Mouse (Mus musculus) spleen, adult 18-20 months (tissue): ENCODE measurements around the gene Slc26a5.

Experiments
- DNase-seq, 2 experiments: peaks; one replicate each; pipeline ENCODE4 v3.0.0; 2022; ENCODE audit warnings: mixed read lengths in 2 of 2

The Slc26a5 gene

DNA sequence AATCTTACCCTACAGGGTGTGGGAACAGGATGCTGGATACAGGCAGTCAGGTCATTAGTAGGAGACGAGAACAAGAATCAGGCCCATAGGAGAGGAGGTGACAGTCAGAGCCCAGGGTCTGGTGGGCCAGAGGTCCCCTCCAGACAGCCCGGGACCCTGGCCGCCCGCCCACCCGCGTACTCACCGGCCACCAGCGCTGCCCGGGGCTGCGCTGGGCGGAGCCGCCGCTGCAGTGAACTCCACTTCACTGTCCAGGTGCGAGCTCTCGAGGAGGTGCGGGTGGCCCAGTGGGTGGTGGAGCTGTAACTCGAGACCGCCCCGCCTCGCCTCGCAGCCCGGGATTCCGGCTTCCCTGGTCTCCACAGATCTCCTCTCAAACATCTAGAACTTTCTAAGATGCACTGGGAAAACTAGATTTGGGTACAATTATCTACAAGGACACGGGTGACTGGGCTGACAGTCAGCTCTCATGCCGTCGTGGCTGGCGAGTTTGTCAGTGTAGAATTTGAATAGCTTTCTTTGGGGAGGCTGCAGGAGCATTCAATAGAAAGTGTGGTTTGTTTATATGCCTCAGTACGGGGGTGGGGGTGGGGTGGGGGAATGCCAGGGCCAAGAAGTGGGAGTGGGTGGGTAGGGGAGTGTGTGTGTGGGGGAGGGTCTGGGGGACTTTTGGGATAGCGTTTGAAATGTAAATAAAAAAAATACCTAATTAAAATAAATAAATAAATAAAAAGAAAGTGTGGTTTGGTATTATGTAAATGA is at the start of gene Slc26a5:
Gene Slc26a5, minus strand, starts transcription at position 259 of the 762 bp plus-strand sequence.
- DNase-seq = no peak

DNA sequence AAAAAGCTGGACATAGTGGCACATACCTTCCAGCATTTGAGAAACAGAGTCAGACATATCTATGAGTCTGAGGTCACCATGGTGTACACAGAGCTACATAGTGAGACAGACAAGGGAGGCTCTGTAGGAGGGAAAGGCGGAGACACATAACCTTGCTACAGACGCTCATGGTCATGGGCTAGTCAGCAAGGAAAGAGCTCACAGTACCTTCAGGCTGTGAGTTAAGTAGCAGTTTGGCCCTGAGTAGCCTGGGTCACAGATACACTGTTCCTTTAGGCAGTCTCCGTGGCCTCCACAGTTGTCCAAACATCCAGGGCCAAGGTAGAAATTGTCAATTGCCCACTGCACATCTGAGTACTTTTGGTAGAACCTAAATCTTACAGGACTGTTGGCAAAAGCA is 49.4 kb upstream of the Slc26a5 start:
- no peak for DNase-seq

DNA sequence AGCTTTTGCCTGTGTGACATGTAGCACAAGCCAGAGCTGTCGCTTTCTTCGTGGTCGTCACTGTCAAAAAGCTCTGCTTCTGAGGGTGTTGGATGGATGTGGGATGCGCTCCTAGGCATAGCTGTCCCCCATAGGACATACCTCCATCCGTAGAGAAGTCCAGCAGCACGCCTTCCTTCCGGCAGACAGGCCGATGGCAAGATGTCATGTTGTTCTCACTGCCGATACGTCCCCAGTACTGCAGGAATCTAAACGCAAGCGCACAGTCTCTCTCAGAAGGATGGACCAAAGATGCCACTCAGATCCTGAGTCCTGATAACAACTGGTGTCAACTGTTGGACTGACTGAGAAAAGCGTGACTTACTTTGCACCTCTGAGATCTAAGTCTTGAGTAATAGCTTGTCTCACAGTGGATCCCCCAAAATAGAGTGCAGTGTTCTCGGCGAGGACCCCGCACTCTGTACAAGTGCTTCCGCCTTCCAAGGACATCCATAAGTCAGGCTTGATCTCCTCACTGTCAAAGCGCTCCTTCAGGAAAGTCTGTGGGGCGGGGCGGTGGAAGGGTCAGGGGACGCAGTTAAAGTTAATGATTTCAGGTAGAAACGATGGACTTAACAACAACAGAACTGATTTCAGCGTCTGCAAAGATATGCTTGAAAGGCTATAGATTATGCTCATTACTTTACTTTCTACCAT is 47.6 kb upstream of the Slc26a5 start:
- DNase-seq = no peak

GRCm38 (mm10) chr5:21910726-21911125 is 45.3 kb upstream of the Slc26a5 start:
- no peak for DNase-seq

DNA sequence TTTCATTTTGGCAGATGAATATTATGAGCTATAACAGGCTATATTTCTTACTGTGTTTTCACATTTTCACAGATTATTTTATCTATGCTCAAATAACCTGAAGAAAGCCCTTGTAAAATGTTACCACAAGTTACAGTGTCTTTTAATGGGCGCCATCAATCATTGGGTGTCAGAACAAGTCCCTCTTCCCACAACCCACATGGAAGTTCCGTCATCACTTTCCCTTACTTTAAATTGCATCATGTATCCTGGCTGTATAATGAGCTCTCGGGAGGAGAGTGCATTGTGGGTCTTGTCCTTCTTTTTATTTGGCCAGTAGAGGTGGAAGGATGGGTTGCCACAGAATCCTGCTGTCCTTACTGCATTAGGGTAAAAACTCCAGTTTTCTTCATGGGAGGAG is 44.3 kb upstream of the Slc26a5 start:
- DNase-seq = no peak

- no peak for DNase-seq
These were observed 36.0 kb upstream of the Slc26a5 start for GRCm38 (mm10) chr5:21901411-21901810.

DNA sequence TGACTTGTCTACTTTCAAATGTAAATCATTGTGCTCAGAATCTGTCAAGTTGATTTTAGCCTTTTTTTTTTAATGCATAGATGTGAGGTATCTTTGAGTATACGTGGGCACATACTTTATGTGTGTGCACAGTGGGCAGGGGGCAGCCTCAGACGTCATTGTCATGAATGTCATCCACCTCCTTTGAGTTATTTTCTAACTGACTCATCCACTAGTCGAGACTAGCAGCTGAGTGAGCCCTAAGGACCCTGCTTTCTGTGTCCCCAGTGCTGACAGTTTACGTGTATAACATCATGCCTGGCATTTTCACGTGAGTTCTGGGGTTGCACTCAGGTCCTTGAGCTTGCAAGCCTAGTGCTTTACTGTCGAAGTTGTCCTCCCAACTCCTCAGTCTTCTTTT is 35.5 kb upstream of the Slc26a5 start:
- no peak for DNase-seq

DNA sequence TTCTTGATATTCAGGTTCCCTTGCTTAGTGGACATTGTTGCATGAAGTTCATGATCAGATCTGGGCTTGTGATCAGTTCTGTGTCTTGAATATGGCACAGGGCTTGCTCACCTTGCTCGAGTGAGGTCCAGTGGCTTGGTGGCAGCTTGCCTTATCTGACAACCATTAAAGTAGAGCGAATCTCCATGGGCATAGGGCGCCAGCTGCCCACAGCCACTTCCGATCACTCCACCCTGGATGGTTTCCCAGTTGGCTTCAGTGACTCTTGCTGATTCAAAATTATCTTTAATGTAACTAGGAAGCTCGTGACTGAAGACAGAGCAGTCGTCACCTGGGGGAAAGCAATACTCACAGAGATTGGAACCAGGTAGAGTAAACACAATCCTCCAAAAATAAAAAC is 33.5 kb upstream of the Slc26a5 start:
- DNase-seq = no peak

DNA sequence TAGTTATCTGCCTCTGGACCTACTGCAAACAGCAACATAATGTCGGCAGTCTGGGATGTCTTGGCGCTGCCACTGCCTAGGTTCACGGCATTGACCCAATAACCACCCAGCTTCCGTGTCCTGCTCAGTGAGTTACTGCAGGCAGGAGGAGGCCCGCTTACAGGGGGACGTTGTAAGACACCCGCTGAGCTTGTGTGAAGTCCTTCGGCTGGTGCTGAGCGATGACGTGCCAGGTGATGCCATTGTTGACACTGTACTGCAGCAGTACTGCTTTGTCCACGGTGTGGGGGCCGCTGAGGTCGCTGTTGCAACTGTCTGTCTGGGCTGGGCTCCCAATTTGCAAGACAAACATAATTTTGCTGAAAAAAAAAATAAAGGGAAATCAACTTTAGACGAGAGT is 31.2 kb upstream of the Slc26a5 start:
- DNase-seq = no peak

DNA sequence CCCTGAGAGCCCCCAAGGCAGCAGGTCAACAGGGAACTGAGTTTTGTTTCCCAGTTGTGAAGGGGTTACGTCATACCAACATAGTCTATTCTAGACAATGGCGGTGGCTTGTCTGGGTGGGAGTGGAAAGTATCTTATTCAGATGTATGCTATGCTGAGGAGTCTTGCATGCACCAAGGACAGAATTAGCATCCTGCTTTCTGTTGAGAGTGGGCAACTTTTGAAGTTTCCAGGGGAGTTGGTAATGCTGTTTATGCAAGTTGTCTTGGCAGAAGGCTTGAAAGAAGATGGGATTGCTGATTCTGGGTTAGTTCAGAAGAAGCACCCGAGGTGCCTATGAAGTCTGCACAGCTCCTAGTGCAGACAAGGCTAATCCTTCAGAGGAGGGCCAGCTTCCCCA is 28.8 kb upstream of the Slc26a5 start:
- DNase-seq = no peak

DNA sequence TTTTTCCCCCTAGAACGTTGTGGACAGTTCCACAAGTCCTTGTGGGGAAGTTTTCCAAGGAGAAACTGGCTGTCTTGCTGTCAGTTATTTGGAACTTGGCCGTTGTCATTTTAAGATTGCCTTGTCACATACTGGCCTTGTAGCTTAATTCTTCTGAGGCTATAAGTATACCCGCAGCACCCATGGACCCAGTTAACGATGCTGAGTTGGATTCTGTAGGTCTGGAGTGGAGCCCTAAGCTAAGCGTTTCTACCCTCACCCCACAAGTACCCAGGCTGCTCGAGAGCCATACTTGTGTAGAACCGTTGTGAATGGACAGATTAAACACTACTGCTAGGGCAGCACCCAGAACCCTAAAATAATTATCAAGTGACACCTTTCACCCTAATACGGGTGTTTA is 1.3 kb upstream of the Slc26a5 start:
- no peak for DNase-seq

DNA sequence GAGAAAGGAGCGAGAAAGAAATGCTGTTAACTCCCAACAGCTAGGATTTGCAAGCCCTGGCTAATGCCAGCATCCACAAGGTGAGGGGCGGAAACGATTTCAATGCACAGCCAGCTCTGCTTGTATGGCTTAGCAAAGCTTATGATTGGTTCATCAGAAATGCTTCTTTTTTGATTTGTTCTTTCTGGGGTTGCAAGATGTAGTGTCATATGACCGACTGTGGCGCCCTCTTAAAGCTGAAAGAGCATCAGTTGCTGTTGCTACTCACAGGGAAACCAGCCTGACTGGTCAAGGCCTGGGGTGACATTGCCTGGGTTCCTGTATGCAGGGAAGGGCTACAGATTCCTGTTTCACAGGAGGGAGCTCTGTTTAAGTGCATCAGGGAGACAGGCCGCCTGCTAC is 908 bp upstream of the Slc26a5 start:
- DNase-seq = no peak

- DNase-seq = no peak
These were observed 6.8 kb downstream of the Slc26a5 start for GRCm38 (mm10) chr5:21858653-21859052.

- no peak for DNase-seq
These were observed 13.6 kb downstream of the Slc26a5 start for GRCm38 (mm10) chr5:21851679-21852340.

GRCm38 (mm10) chr5:21847438-21847837 is 18.0 kb downstream of the Slc26a5 start:
- no peak for DNase-seq

- DNase-seq = no peak
These were observed 18.7 kb downstream of the Slc26a5 start for GRCm38 (mm10) chr5:21846616-21847290.

DNA sequence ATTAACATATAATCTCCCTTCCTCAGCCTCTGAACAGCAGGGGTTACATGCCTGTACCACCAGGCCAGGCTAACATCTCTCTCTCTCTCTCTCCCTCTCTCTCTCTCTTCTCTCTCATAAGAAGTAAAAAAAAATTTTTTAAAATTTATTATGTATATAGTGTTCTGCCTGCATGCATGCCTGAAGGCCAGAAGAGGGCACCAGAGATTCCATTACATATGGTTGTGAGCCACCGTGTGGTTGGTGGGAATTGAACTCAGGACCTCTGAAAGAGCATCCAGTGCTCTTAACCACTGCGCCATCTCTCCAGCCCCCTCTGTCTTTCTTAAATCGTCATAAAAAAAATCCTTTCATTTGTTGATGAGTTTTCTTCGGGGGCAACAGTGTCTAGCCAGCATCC is 20.7 kb downstream of the Slc26a5 start:
- no peak for DNase-seq

- DNase-seq = no peak
These were observed 33.6 kb downstream of the Slc26a5 start for GRCm38 (mm10) chr5:21831761-21832160.

- DNase-seq = no peak
These were observed 36.5 kb downstream of the Slc26a5 start for GRCm38 (mm10) chr5:21828855-21829254.

GRCm38 (mm10) chr5:21827643-21828042 is 37.8 kb downstream of the Slc26a5 start:
- DNase-seq = no peak

DNA sequence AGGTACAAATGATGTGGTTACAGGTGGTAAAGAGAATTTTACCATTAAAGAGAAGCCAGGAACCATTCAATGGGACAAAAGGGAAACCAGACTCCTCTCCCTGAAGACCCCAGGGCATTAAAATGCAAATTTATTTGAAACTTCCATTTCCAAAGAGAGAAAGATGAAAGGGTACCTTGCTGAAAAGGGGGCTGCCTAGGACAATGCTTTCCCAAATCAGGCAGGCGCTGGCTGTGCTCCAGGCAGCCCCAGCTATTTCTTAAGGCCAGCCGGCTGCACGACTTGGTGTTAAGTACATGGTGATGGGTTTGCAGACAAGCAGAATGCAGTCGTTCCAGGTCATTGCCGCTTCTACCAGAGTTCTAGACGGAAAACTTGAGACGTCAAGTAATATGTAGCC is 39.0 kb downstream of the Slc26a5 start:
- no peak for DNase-seq

GRCm38 (mm10) chr5:21813994-21814393 is 51.4 kb downstream of the Slc26a5 start:
- peak in 1 of 2 experiments; percentile 20 for DNase-seq

- no peak for DNase-seq
These were observed 54.5 kb downstream of the Slc26a5 start for GRCm38 (mm10) chr5:21810924-21811323.
